Mouse (Mus musculus) central nervous system, embryonic 18 days (tissue): Measurements from ENCODE around the gene Klhl2. TPM values are rescaled to one million over a fixed set of nuclear protein-coding genes. Genes with fewer than 3 reads are reported as not detected.

ENCODE experiments used
- polyA plus RNA-seq: library from polyadenylated mRNA; depleted of rRNA; stranded (reverse); fragments of >200 nt; gene quantifications from 2 replicates; pipeline ENCODE4 v1.2.3, GENCODE M21; 2012; rRNA removed

The Klhl2 gene
- 65.5 and 72.1 TPM in 2 replicates for polyA plus RNA-seq

GRCm38 (mm10) chr8:64849897-64850541, at the start of gene Klhl2:
Klhl2 (minus strand) TSS chr8:64850017.

GRCm38 (mm10) chr8:64733271-64733943, 116.4 kb downstream of the Klhl2 start, which contains the start of gene Msmo1:
Msmo1 (minus strand) TSS chr8:64733792.

GRCm38 (mm10) chr8:64692651-64693201, 157.1 kb downstream of the Klhl2 start, which contains the start of gene Cpe:
Cpe (minus strand) TSS chr8:64693054.

Other genes with a start within 250 kb of the Klhl2 start
- gene Cpe, start 157.0 kb downstream of the Klhl2 start, polyA plus RNA-seq: 404 and 409 TPM in 2 replicates
- gene Msmo1, start 116.2 kb downstream of the Klhl2 start, polyA plus RNA-seq: 128 and 145 TPM in 2 replicates
- gene Tmem192, start 97.2 kb upstream of the Klhl2 start, polyA plus RNA-seq: 17.2 and 17.8 TPM in 2 replicates
- gene Trim75, start 137.8 kb upstream of the Klhl2 start, polyA plus RNA-seq: not detected in 2 replicates
- not detected in 2 replicates for gene Trim61, start 168.5 kb upstream of the Klhl2 start, polyA plus RNA-seq
- gene Trim60, start 168.6 kb upstream of the Klhl2 start, polyA plus RNA-seq: not detected in 2 replicates
- gene Apela, start 187.3 kb upstream of the Klhl2 start, polyA plus RNA-seq: 0.72 and 0.96 TPM in 2 replicates
- not detected in 2 replicates for gene Gm10663, start 225.0 kb upstream of the Klhl2 start, polyA plus RNA-seq